Mouse (Mus musculus) cerebellum, adult 8-10 months (tissue): ENCODE measurements around the gene Tnk1.

Experiments used
- DNase-seq: peaks from one replicate; pipeline ENCODE4 v3.0.0; 2022

The Tnk1 gene

DNA sequence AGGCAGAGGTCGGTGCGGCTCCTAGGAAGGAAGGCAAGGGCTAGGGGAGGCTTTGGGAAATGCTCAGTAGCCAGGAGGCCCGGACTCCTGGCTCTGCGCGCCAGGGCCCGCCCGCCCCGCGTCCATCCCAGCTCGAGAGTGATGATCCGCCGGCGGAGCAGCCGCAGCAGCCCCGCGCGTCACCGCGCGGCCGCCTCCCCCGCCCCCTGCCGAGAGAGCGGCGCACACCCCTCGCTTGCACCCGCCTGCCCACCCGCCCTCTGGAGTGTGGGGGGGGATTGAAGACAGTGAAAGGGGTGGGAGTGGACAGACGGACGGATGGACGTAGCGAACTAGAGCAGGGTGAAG, 21.0 kb downstream of the Tnk1 start, which contains the start of gene Nlgn2:
Gene Nlgn2, minus strand, starts transcription at position 181 of the 348 bp plus-strand sequence.
- DNase-seq, result no peak

DNA sequence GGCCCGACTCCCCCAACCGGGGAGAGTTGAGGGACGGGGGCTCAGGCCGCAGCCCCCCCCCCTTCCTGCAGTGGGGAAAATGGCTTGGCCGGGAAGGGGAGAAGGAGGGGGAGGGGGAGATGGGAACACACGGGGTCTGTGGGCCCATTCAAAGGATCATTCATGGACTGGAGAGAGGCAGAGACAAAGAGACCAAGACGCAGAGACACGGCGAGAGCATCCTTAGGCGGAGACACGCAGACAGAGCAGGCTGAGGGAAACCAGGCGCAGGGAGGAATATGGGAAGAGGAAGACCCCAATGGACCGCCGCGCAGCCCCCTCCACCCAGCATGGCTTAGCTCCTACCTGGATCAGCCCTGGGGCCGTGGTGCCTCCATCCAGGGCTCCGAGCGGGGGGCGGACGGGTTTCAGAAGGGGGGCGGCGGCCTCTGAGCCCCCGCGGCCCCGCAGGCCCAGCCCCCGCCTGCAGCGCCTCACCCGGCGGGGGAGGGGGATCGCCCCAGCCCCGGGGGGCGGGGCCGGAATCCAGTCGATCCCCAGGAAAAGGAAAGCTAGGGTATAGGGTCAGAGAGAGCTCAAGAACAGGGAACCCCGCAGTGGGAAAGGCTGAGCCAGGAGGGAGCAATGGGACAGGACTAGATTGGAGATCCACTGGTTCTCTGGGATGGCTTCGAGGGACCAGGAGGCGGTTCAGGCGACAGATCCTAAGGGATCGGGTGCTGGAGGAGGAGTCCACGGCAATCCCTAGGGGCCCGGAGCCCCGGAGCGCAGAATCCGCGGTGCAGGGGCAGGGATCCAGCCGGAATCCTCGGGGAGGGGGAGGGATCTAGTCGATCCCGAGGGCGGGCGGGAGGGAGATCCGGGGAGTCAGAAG, 21.6 kb downstream of the Tnk1 start:
- DNase-seq, result peak; percentile 67

DNA sequence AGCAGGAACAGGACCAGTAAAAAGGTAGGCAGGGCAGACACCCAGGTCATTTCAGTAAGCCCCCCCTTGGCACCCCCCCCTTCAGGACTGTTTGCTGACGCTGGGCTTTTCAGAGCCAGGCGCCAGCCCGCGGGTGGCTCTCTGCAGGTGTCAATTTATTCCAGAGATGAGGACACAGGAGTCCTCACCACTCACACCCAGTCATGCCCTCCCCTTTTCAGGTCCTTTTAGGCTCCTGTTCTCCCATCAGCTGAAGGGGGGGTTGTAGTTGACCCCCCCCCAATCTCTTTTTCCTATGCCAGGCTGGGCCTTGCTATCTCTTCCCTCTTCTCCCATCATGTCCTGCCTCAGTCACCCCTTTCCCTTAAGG, 22.6 kb downstream of the Tnk1 start:
- DNase-seq, result no peak

DNA sequence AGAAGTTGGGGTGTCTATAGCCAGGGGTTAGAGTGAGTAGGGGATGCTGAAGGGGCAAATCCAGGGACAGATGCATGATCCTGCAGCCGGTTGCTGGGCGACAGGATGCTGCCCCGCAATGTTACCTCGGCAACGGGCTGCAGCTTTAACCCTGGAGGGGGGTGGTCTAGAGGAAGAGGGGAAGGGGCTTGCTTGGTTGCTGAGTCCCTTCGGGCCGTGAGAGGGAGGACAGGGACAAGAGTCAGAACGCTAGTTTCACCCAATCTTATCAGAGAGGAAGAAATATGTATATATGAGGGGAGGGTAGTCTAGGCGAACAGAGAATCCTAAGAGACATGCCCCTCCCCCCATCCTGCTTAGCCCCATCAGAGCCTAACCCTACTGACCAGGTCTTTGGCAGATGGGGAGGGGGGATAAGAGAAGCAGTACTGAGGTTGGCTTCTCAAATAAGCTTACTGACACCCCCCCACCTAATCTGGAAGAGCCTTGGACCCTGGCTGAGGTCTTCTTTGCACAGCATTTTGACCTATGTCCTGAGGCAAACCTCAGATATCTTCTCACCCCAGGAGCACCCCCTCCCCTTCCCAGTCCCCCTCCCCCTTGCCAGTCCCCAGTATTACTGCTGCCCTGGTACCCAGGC, 23.1 kb downstream of the Tnk1 start:
- DNase-seq, result no peak

DNA sequence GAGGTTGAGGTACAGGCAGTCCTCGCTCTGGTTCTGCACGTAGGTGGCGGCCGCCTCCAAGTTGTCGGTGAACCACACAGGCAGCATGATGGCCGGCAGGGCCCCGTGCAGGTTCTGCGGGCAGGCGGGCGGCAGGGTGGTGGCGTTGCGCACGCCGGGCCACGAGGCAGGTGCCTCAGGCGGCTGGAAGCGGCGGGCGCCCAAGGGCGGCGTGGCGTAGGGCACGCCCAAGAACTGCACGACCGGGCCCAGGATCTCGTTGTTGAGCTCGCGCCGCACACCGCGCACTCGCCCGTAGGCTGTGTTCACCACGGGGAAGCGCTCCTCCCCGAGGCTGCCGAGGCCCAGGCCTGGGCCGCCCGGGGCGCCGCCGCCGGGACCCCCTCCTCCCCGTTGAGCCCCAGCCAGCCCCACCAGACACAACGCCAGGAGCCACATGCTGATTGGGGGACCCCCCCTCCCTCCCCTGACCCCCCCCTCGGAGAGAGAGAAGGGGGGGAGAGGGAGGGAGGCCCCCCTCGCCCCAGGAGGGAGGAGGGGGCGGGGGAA, 24.5 kb downstream of the Tnk1 start:
- no peak for DNase-seq

DNA sequence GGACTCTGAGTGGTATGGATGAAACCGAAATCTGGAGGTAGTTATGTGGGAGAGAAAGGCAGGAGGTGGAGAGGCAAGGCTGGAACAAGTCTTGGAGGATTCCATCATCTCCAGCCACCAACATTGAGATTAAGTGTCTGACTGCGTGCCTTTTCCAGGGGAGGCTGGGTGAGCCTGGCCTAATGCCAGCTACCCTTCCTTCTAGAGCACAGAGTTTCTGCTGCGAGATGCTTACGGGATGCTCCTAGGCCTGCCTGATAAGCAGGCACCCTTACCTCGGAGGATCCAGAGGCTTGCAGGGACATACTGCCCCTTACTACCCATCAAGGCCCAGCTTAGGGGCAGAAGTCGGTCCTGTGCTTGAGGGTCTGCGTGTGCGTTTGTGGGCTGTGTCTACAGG, 25.0 kb downstream of the Tnk1 start:
- no peak for DNase-seq

DNA sequence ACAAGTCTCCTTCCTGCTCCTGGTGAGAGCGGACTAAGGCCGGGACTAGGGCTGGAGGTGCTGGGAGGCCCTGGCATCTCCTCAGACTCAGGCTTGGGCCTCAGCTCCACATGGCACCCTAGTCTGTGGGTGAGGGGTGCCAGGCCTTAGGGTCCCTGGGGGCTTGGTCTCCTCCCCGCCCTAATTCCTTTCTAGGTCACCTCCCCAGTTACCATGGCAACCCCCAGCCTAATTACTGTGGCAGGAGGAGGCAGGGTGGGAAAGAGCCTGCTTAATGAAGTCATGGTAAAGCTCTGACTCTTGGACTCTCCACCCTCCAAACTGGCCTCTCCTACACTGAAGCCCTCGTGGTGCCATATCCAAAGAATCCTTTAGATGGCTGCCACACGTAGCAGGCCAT, 29.7 kb downstream of the Tnk1 start:
- DNase-seq, result no peak

DNA sequence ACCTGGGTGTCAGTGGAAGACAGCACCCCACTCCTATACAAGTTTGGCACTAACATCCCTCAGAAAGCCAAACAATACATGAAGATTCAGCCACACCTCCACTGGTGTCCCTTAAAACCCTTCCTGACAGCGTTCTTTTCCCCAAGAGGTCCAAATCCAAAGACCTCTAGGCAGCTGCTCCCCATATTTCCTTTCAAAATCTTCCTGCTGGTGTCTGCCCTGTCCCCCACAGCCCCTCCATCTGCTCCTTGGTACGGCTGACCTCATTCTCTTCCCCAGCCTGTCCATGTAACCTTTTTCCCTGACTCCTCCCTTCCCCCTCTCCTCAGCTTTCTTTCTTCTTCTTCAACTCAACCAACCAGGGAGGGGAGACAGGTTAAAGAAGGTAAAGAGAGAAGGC, 35.1 kb downstream of the Tnk1 start:
- no peak for DNase-seq

DNA sequence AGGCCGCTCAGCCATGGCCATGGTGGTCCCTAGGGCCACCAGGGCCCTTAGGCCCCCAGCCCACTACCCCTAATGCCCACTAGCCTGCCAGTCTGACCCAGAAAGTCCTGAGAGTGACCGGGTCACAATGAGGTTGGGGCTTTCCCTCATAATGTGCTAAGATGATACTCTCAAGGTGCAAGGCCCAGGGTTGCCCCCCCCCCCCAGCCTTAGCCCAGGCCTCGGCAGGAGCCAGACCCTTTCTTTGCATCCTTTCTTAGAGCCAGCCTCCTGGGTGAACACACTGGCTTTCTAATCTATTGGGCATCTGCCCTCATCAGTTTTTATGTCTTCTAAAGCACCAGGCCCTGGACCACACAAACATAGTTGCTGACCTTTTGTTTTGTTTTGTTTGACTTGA, 36.5 kb downstream of the Tnk1 start, which contains the start of gene Spem1:
Gene Spem1, minus strand, starts transcription at position 101 of the 400 bp plus-strand sequence.
- no peak for DNase-seq

DNA sequence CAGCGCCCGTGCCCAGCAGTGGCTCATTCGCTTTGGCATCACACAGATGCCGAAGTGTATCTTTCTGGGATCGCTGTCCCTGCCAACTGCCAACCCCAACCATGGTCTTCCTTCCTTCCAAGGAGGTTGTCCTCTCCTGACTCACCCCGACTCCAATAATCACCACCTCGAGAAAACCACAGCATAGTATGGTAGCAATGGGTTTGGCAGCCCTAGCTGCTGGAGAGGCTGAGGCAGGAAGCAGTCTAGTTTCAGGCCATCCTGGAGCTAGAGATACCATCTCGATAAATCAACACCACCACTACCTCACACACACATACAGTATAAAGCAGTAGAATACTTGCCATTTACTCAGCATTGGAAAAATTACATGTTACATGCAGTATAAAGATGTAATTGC, 39.7 kb downstream of the Tnk1 start:
- DNase-seq, result no peak

DNA sequence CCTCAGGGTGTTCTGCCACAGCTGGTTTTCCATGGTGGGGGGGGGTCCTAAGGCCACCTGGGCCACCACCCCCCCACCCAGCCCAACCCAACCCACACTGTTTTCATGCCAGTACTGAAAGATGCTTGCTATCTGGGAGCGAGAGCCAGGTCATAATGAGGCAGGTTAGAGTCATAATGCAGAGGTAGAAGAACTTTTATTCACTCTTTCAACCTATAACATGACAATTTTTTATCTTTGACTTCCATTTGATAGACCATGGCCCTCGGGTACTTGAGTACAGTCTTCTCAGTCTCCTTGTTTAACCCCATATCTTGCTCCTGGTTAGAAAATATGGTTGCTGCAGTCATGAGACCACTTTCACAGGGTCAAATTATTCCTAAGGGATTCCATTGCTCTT, 40.2 kb downstream of the Tnk1 start, which contains the start of gene Spem2:
Gene Spem2, minus strand, starts transcription at position 101 of the 400 bp plus-strand sequence.
- DNase-seq, result no peak

DNA sequence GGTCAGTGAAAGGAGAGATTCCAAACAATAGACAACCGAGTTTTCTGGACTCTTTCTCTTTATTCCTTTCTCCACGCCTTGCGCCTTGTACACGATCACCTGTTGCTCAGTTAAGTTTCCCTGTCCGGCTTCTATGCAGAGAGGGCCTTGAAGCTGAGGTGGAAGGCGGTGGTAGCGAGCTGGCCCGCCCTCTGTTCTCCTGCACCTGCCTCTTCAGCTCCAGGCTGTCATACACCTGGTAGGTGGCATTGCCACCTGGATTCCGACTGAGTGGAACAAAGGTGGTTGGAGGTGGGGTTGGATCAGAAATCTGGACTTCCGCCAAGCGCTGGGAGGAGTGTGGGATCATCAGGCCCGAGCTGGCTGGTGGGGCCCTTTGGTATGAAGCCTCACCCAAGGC, 42.0 kb downstream of the Tnk1 start:
- no peak for DNase-seq

DNA sequence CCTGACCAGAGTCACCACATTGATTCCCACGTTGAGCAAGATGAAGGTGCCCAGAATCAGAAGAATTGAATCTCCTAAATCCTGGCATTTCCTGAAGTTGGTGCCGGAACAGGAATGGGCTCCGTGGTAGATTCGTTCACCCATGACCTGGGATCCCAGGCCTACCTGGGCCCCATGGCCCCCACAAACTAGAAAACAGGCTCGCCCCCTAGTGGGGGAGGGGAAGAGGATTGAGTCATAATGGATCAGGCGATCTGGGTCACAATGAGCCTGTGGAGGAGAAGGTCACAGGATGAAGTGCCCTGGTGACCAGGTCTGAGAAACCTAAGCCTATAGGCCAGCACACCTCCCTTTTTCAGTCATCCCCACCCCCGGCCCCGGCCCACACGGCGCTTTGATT, 43.4 kb downstream of the Tnk1 start, which contains the start of gene Gm39566:
Gene Gm39566, minus strand, starts transcription at position 144 of the 400 bp plus-strand sequence.
- no peak for DNase-seq

DNA sequence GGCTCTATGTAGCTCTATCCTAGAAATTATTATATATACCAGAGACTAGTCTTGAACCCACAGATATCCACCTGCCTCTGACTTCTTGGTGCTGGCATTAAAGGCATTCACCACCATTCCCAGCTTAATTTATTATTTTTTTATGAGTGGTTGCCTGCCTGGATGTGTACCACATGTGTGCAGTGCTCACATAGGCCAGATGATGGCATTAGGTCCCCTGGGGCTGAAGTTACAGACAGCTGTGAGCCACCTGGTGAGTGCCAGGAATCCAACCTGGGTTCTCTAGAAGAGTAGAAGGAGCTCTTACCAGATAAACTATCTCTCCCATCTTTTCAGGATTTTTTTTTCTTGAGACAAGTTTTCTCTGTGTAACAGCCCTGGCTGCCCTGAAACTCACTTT, 48.2 kb downstream of the Tnk1 start:
- no peak for DNase-seq

DNA sequence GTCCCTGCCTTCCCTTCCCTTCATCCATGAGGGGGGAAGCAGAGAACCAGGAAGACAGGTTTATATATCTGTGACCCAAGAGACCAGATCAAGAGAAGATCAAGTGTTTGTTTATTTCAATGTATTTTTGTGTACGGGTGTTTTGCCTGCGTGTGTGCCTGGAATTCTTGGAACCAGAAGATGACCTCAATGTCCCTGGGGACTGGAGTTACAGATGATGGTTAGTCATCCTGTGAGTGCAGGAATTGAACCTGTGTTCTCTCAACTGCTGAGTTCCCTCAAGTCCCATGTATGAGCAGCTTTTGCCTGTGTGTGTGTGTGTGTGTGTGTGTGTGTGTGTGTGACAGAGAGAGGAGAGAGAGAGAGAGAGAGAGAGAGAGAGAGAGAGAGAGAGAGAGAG, 50.9 kb downstream of the Tnk1 start:
- DNase-seq, result no peak

DNA sequence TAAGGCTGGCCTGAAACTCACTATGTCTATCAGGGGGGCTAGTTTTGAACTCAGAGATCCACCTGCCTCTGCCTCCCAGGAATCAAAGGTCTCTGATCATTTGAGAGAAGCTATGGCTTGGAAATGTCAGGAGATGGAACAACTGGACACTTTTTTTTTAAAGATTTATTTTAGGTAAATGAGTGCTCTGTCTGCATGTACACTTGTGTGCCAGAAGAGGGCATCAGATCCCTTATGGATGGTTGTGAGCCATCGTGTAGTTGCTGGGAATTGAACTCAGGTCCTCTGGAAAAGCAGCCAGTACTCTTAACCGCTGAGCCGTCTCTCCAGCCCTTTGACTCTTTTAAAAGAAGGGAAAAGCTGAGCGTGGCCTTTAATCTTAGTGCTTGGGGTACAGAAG, 52.2 kb downstream of the Tnk1 start:
- DNase-seq, result no peak

DNA sequence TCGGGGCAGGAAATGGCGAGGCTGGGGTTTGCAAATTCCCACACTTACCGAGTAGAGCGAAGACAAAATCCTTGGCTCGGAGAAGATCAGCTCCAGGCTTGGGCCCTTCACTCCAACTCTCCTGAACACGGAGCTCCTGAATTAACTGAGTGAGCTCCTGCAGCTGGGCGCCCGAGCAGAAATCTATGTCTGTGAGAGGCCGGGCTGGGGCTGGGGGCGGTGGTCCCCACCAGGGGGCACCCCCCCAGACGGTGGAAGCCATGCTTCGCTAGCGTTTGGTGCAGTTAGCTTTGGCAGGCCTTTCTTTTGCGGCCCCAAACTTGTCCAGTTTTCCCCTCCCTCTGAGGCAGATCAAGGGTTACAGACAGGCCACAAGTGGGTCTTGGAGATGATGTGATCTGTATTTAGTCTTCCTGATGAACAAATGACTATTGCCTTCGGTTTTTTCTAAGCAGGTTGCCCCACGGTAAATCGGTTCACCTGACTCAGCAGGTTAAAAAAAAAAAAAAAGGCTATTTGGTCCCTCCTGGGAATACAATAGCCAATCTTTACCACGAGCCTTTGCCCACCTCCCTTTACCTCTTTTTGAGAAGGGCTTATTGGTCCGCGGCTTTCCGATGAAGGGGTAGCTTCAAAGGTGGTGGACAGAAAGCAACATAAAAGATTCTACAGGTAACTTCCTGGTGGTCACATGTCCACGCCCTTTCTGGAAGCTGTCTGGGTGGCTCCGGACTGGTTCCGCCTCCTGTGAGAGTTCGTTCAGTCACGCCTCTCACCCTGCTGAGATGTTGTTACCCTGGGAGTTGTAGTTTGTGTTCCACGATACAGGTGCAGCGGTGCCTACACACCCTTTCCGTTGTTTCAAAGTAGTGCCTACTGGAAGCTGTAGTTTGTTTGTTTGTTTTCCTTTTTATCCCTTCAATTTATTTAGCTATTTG, 53.3 kb downstream of the Tnk1 start, which contains the start of gene Tmem102:
Gene Tmem102, minus strand, starts transcription at position 653 of the 938 bp plus-strand sequence.
- DNase-seq, result no peak

DNA sequence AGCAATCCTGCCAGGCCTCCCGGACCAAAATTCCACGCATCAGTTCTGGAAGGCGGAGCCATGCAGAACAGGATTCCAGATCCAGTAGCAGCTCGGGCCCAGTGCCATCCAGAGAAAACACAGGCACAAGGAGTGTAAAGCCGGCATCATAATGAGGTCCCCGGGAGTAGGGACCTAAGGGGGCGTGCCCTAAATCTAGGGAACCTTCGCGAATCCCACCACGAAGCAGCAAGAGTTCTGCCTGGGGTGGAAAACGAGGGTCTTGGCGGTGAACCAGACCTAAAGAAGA, 53.9 kb downstream of the Tnk1 start:
- no peak for DNase-seq

DNA sequence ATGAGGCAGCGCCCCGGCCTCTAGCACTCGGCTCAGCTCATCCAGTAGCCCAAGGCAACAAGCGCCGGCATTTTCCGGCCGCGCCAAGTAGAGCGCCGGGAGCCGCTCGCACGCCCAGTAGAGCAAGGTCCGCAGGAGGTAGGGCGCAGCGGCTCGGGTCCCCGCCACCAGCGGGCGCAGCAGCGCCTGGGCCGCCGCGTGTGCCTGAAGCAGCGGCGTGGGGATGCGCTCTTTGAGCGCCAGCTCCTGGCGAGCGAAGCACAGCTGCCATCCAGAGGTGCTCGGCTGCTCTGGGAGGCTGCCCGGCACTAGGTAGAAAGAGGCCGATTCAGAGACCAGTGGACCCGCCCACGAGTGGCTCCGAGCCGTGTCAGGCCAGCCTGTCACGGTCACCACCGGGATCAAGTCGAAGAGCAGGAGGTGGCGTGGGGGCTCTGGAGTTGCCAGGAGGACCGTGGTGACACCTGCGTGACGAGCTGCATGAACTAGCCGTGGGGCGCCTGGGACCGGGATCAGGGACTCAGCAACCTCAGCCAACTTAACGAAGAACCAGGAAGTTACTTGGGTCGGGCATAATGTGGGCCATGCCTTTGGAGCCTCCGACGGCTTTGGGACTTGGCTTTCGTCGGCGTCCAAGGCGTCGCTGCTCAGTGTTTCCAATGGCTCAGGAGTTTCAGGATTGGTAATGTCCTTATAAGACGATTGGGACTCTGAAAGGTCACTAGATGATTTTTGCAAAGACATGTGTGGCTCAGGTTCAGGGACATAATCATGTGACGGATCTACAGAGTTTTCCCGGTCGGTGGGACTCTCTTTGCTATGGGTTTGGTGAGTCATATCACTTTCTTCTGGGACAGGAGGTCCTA, 54.5 kb downstream of the Tnk1 start:
- DNase-seq, result peak; percentile 44

DNA sequence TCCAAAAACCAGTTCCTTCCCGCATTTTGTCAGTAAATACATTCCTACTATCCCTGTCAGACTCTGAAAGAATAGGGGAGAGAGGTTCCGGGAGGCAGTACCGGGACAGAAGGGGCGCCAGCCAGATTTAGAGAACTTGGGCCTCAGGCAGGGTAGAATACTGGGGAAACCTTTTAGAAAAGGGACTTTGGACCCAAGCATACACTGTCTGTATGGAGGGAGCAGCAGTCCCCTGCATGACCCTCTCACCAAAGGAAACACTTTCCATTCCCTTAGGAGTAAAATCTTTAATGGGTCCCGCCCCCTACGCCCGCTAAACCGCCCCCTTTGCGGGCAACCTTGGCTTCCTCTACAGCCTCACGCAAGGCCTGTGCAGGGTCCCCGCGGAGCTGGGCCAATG, 55.2 kb downstream of the Tnk1 start:
- no peak for DNase-seq

DNA sequence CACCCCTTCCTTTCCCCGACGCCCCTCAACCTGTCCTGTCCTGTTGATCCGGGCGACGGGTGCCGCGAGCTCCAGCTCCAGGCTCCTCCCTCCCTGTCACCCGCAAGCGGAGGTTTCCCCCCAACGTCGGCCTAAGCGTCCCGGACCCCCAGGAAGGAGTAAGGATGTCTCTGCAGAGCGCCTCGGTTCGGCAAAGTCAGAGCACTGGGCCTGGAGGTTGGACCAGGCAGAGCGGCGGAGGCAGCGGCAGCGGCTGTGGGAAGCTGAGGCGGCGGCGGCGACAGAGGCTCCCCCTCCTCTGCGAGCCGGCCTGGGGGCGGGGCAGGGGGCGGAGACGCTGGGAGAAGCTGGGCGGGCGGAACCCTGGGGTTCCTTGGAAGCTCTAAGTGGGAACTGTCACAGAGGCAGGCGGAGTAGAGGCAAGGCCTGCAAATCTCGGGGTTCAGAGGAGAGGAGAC, 55.9 kb downstream of the Tnk1 start:
- DNase-seq, result peak; percentile 48
